In genomic region chr17:85692594-85692993, GRCm38 (mm10) we compare ENCODE assay signal across 13 mouse cellular contexts. TPM values are rescaled to one million over a fixed set of nuclear protein-coding genes. Genes with fewer than 3 reads are reported as not detected.
A peak's percentile ranks its signal among the peaks of the same experiment; 100 is the strongest.
DNase-seq lines count a peak whose midpoint lies in the region; ATAC-seq and TF ChIP-seq lines count a peak whose summit lies in the region.
"Had no signal": no experiment of that assay in that cellular context is flagged by ENCODE, and none has a peak within 500 bp of the region (broad histone marks: within the 10 kb centered on the region; RNA-seq: fewer than 3 reads in every experiment).

No protein-coding gene starts in this region.

- H3K9ac ChIP-seq in forebrain, embryonic 13.5 days: no peak overlapping the region
- 0 out of 2 replicates have a peak overlapping the region, but pooled peaks have one; percentile 35 for H3K9ac ChIP-seq in kidney, postnatal 0 days (ENCODE audit: low read depth, low read length)
- H3K9ac ChIP-seq in embryonic facial prominence, embryonic 13.5 days: peak overlapping the region; percentile 83

- H3K27ac ChIP-seq in forebrain, embryonic 10.5 days: peak overlapping the region; percentile 69
- H3K27ac ChIP-seq in forebrain, embryonic 13.5 days: no peak overlapping the region
- H3K27ac ChIP-seq in kidney, postnatal 0 days: no peak overlapping the region; the same call in 1 of the 2 replicates
- peak overlapping the region; percentile 94 for H3K27ac ChIP-seq in embryonic facial prominence, embryonic 13.5 days
- H3K27ac ChIP-seq: layer of hippocampus, adult 2 months had no signal

- H3K27me3 ChIP-seq in forebrain, embryonic 10.5 days (ENCODE audit: poor library complexity, severe bottlenecking): peaks cover 100% of the 10 kb centered on the region
- H3K27me3 ChIP-seq in forebrain, embryonic 13.5 days: peaks cover 95% of the 10 kb centered on the region
- peaks cover 70% of the 10 kb centered on the region for H3K27me3 ChIP-seq in kidney, postnatal 0 days (ENCODE audit: insufficient read depth, low read length)
- H3K27me3 ChIP-seq in embryonic facial prominence, embryonic 13.5 days: peaks cover 75% of the 10 kb centered on the region

- ATAC-seq in forebrain, embryonic 13.5 days: no peak
- no peak for ATAC-seq in kidney, postnatal 0 days (replicated peaks; ENCODE audit: low FRiP score, low read depth)
- ATAC-seq in embryonic facial prominence, embryonic 13.5 days (ENCODE audit: insufficient number of reproducible peaks, insufficient read depth, low FRiP score, low TSS enrichment, low read depth): no peak
- ATAC-seq: forebrain, embryonic 16.5 days had no signal

- peak overlapping the region; percentile 30 for H3K4me3 ChIP-seq in forebrain, embryonic 10.5 days
- H3K4me3 ChIP-seq in forebrain, embryonic 13.5 days: no peak overlapping the region
- H3K4me3 ChIP-seq in kidney, postnatal 0 days (replicated peaks; ENCODE audit: low read depth, low read length): peak overlapping the region; percentile 22
- peak overlapping the region; percentile 76 for H3K4me3 ChIP-seq in embryonic facial prominence, embryonic 13.5 days
- H3K4me3 ChIP-seq: layer of hippocampus, adult 2 months; megakaryocyte, embryonic 14.5 days had no signal

- peaks cover 7% of the 10 kb centered on the region for H3K9me3 ChIP-seq in forebrain, embryonic 10.5 days
- 0 out of 2 replicates have a peak, but pooled peaks cover 3% of the 10 kb centered on the region for H3K9me3 ChIP-seq in forebrain, embryonic 13.5 days (replicated peaks)
- H3K9me3 ChIP-seq in kidney, postnatal 0 days (replicated peaks; ENCODE audit: low read length): no peaks in the 10 kb centered on the region
- no peaks in the 10 kb centered on the region for H3K9me3 ChIP-seq in embryonic facial prominence, embryonic 13.5 days

- peaks cover 52% of the 10 kb centered on the region for H3K4me1 ChIP-seq in forebrain, embryonic 10.5 days
- H3K4me1 ChIP-seq in forebrain, embryonic 13.5 days: peaks cover 17% of the 10 kb centered on the region
- H3K4me1 ChIP-seq in kidney, postnatal 0 days (replicated peaks; ENCODE audit: insufficient read depth, low read length): peaks cover 5% of the 10 kb centered on the region; the same call in 1 of the 2 replicates
- peaks cover 39% of the 10 kb centered on the region for H3K4me1 ChIP-seq in embryonic facial prominence, embryonic 13.5 days

- 1% methylated on average over 23 of the region's 23 CpGs for WGBS in forebrain, embryonic 10.5 days
- WGBS in forebrain, embryonic 13.5 days: under 1% methylated on average over 23 of the region's 23 CpGs
- WGBS in kidney, postnatal 0 days: 6% methylated on average over 23 of the region's 23 CpGs
- 5% methylated on average over 23 of the region's 23 CpGs for WGBS in embryonic facial prominence, embryonic 13.5 days

- DNase-seq in forebrain, embryonic 10.5 days (ENCODE audit: extremely low spot score, low spot score): no peak
- DNase-seq in kidney, postnatal 0 days (ENCODE audit: low spot score): no peak
- no peak for DNase-seq in kidney, adult 9 months
- peak; percentile 32 for DNase-seq in retina, embryonic 14.5 days (ENCODE audit: low spot score)
- DNase-seq in cerebellum, postnatal 14 days: no peak
- DNase-seq in thymus, postnatal 14 days: no peak
- DNase-seq: adrenal gland, postnatal 25 days had no signal

- no peak overlapping the region for H3K4me2 ChIP-seq in forebrain, embryonic 13.5 days
- H3K4me2 ChIP-seq in kidney, postnatal 0 days (ENCODE audit: low read length): peak overlapping the region; percentile 27
- H3K4me2 ChIP-seq in embryonic facial prominence, embryonic 13.5 days: peak overlapping the region; percentile 72

- no peak for TF ChIP-seq CTCF in kidney, postnatal 0 days (IDR thresholded peaks at IDR 0.05; ENCODE audit: low read depth)

- H3K36me3 ChIP-seq in forebrain, embryonic 10.5 days (replicated peaks): no peaks in the 10 kb centered on the region
- H3K36me3 ChIP-seq in forebrain, embryonic 13.5 days (ENCODE audit: poor library complexity, severe bottlenecking): no peaks in the 10 kb centered on the region
- H3K36me3 ChIP-seq in kidney, postnatal 0 days (ENCODE audit: insufficient read depth, low read length): no peaks in the 10 kb centered on the region
- H3K36me3 ChIP-seq in embryonic facial prominence, embryonic 13.5 days: no peaks in the 10 kb centered on the region

RNA-seq across cellular contexts. Expression of gene Six2, which starts 4.5 kb away (rescaled TPM):
- 9.7 and 10.9 TPM in 2 replicates for polyA plus RNA-seq in forebrain, embryonic 10.5 days (2016; fragmentation: Nextera tagmentation; extraction: Ambion mirVana)
- 0.37 and 0.74 TPM in 2 replicates for polyA plus RNA-seq in forebrain, embryonic 13.5 days (2015; fragmentation: Nextera tagmentation; extraction: Ambion mirVana)
- 11.2 and 18.9 TPM in 2 replicates for polyA plus RNA-seq in kidney, postnatal 0 days (2015; fragmentation: Nextera tagmentation; extraction: Ambion mirVana)
- polyA plus RNA-seq in embryonic facial prominence, embryonic 13.5 days (2015; fragmentation: Nextera tagmentation; extraction: Ambion mirVana): 21.3 and 21.9 TPM in 2 replicates
- polyA plus RNA-seq: liver, embryonic 16.5 days had no signal

Comparison
In these comparisons a context has a peak if more than half of its experiments do, and no peak if none do; other contexts are left out.
1. H3K27ac ChIP-seq: peak in forebrain, embryonic 10.5 days (single experiment) and embryonic facial prominence, embryonic 13.5 days (single experiment); none in forebrain, embryonic 13.5 days (single experiment) and kidney, postnatal 0 days (single experiment).